Mouse (Mus musculus) ES-E14 (cell line): ENCODE results near the gene Sipa1l2.

Experiments
- CHD2 ChIP-seq: IDR thresholded peaks from 2 replicates; pipeline ENCODE4 v1.6.1; 2014; ENCODE audit warnings: mild to moderate bottlenecking, low read depth, low read length, inconsistent platforms
- HCFC1 ChIP-seq: IDR thresholded peaks from 2 replicates; pipeline ENCODE4 v1.6.1; 2012; ENCODE audit warnings: low read length, inconsistent platforms, borderline replicate concordance; ENCODE audit not compliant: insufficient read depth
- MAFK ChIP-seq: IDR thresholded peaks from 2 replicates; pipeline ENCODE4 v1.6.1; 2014; ENCODE audit warnings: mild to moderate bottlenecking, low read depth, low read length, inconsistent platforms; ENCODE audit not compliant: insufficient read depth
- ZNF384 ChIP-seq: IDR thresholded peaks from 2 replicates; pipeline ENCODE4 v1.6.1; 2012; ENCODE audit warnings: low read depth, low read length, inconsistent platforms

GRCm38 (mm10) chr8:125461504-125461903 is 108.1 kb downstream of the Sipa1l2 start:
- TF ChIP-seq CHD2, result no peak
- no peak for TF ChIP-seq HCFC1
- no peak for TF ChIP-seq ZNF384
- TF ChIP-seq MAFK, result no peak
